Mouse (Mus musculus): ENCODE results near the gene Utrn. TPM values are rescaled to one million over a fixed set of nuclear protein-coding genes. Genes with fewer than 3 reads are reported as not detected.

Utrn gene
- polyA plus RNA-seq, 1 experiment from 2014 or later: 11.5 TPM

DNA sequence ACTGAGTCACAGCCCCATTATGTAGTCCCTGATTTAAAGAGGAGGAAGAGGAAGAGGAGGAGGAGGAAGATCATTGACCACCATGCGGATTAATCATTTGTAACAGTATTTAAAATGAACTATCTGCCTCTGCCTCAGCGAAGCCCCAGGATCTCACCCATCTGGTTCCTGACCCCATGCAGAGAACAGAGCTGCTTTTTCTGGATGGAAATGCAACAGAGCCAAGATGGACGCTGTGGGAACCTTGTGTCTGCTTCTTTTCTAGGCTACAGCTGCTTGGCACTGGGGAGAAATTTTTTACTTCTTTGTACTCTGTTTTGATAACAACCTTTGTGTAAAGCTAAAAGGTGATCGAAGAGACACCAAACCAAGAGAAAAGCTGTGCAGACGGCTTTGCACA lies 137.7 kb downstream of the Utrn start:
- Histone ChIP-seq H3K79me2 (ENCODE audit: inconsistent target) (no peaks in the 10 kb centered on the region), H3K36me3 (ENCODE audit: inconsistent target) (0 out of 2 replicates have a peak, but pooled peaks cover 8% of the 10 kb centered on the region), H3K27ac (no peak overlapping the region), H3K4me3 (ENCODE audit: inconsistent target) (no peak overlapping the region)
- 94% methylated on average over 5 of the region's 5 CpGs for WGBS (ENCODE audit: missing documents)

DNA sequence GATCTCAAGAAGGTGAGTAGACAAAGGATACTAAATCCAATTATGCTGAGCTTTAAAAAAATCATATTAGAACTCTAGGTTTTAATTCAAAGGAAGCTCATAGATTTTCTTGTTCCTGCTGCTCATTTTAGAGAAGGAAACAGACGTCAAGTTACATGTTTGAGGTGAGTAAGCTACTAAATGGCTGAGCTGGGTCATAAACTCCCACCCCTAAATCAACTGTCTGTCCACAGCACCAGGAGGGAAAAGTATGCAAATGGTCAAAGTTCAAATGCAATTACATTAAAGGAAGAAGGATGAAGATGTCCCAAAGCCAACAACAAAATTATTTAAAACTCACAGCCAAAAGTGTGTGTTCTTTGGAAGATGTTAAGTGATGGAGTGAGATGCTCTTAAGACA lies 139.5 kb downstream of the Utrn start:
- Histone ChIP-seq H3K27ac (no peak overlapping the region), H3K79me2 (ENCODE audit: inconsistent target) (no peaks in the 10 kb centered on the region), H3K4me3 (ENCODE audit: inconsistent target) (no peak overlapping the region), H3K36me3 (ENCODE audit: inconsistent target) (0 out of 2 replicates have a peak, but pooled peaks cover 15% of the 10 kb centered on the region)
- 50% methylated on average over 1 of the region's 1 CpGs for WGBS (ENCODE audit: missing documents)

DNA sequence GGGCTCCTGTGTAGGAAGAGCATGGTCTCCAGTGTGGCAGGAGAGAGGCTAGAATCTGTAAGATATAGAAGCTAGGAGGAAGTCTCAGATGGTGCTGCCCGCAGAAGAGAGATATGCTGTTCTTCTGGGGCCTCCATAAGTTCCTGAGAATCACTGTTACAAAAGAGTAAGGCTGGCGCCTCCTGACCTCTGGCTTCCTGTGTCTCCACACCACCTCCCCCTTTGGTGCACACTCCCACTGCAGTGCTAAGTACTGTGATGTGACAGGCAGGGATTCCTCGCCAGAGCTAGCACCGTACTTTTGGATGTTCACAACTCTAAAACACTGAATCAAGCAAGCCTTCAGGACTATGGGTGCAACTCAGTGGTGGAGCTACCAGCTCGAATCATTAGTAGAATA lies 140.1 kb downstream of the Utrn start:
- Histone ChIP-seq H3K4me3 (ENCODE audit: inconsistent target) (no peak overlapping the region), H3K79me2 (ENCODE audit: inconsistent target) (no peaks in the 10 kb centered on the region), H3K36me3 (ENCODE audit: inconsistent target) (0 out of 2 replicates have a peak, but pooled peaks cover 15% of the 10 kb centered on the region), H3K27ac (no peak overlapping the region)
- 57% methylated on average over 5 of the region's 5 CpGs for WGBS (ENCODE audit: missing documents)

DNA sequence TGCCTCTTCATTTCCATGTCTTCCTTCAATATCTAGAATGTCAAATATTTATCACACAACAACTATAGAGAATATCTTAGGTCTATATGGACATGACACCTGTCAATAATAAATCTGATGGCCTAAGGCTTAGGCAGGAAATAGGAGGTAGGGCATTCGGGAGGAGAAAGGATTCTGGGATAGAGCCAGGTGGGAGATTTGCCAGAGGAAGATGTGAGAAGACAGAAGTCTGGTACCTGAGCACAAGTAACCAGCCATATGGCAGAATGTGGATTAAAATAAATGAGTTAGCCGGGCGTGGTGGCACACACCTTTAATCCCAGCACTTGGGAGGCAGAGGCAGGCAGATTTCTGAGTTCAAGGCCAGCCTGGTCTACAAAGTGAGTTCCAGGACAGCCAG lies 141.3 kb downstream of the Utrn start:
- WGBS (ENCODE audit: missing documents): 100% methylated on average over 1 of the region's 3 CpGs
- Histone ChIP-seq H3K36me3 (ENCODE audit: inconsistent target) (0 out of 2 replicates have a peak, but pooled peaks cover 15% of the 10 kb centered on the region), H3K27ac (no peak overlapping the region), H3K4me3 (ENCODE audit: inconsistent target) (no peak overlapping the region), H3K79me2 (ENCODE audit: inconsistent target) (no peaks in the 10 kb centered on the region)

DNA sequence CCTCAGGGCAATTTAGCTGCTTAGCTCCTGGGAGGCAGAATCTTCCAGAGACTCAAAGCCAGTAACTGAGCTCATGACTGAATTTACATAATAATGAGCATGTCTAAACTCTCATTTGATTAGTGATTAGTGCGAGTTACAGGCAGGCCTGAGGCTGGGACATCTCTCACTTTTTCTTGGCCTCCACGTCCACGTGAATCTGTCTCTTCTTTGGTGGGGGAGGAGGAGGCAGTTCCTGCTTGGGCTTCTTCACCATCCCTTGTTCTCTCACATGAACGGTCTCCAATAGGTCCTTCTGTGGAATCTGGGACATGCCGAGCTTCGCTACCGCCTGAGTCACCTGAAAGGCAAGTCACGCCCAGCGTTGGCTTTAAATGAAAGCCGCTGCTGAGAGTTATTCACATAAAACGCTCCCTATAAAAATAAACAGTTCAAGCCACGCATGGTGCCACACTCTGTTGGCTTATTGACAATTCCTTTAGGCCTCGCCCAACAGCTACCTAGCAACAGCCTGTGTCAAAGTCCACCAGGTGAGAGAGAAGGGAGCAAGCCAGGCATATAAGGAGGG lies 143.0 kb downstream of the Utrn start:
- 95% methylated on average over 13 of the region's 13 CpGs for WGBS (ENCODE audit: missing documents)
- Histone ChIP-seq H3K79me2 (ENCODE audit: inconsistent target) (no peaks in the 10 kb centered on the region), H3K36me3 (ENCODE audit: inconsistent target) (0 out of 2 replicates have a peak, but pooled peaks cover 15% of the 10 kb centered on the region), H3K27ac (no peak overlapping the region), H3K4me3 (ENCODE audit: inconsistent target) (no peak overlapping the region)

DNA sequence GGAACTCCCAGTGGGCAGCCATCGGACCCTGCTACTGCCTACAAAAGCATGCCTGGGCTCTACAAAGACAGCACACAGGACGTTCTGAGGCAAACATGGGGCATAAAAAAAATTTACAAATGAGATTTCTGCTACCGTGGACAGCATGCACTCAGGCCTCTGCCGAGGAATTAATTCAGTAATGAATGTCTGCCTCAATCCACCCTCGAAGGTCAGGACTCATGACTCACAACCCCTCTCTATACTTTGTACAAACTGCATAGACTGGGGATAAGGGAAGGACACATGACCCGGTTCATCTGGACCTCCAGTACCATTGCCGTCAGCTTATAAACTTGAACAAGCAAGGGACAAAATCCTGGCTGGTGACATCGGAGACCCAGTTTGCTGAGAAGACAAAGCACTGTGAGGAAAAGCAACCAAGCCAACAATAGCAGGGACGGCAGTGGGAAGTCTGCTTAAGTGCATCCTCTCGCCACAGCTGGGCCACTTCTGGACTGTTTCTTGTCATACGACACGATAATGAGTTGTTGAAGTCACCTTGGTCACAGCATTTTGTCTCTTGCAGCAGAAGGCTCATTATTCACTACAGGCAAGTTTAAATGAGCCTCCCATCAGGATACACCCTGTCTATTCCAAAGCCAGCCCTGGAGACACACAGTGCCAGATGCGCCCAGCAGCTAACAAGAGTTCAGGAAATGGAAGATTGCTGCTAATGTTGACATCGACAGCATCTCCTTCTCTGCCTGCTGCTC lies 144.7 kb downstream of the Utrn start:
- 96% methylated on average over 14 of the region's 14 CpGs for WGBS (ENCODE audit: missing documents)
- no peak overlapping the region for H3K4me3 ChIP-seq (ENCODE audit: inconsistent target)
- H3K36me3 ChIP-seq (ENCODE audit: inconsistent target): peaks cover 15% of the 10 kb centered on the region; the same call in 1 of the 2 replicates
- H3K79me2 ChIP-seq (ENCODE audit: inconsistent target): no peaks in the 10 kb centered on the region
- H3K27ac ChIP-seq: no peak overlapping the region

DNA sequence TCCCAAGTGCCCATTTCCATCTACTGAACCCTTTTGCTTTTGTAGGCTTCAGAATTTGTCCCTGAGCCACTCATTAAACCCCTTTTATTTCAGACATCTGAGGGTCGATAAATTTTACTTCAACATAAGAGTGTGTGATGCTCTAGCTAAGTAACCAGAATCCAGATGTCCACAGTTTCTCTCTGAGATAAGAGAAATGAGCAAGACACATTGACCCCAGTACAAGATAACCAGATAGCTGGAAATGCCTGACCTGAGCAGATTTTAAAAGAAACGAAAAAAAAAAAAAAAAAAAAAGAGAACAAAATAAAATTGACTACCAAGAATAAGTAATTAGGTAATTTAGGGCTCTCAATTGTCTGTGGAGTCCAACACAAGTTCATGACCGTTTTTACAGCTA lies 145.9 kb downstream of the Utrn start:
- no peak overlapping the region for H3K27ac ChIP-seq
- H3K4me3 ChIP-seq (ENCODE audit: inconsistent target): no peak overlapping the region
- WGBS (ENCODE audit: missing documents): 76% methylated on average over 3 of the region's 3 CpGs
- H3K79me2 ChIP-seq (ENCODE audit: inconsistent target): no peaks in the 10 kb centered on the region
- H3K36me3 ChIP-seq (ENCODE audit: inconsistent target): peaks cover 24% of the 10 kb centered on the region; the same call in 1 of the 2 replicates

DNA sequence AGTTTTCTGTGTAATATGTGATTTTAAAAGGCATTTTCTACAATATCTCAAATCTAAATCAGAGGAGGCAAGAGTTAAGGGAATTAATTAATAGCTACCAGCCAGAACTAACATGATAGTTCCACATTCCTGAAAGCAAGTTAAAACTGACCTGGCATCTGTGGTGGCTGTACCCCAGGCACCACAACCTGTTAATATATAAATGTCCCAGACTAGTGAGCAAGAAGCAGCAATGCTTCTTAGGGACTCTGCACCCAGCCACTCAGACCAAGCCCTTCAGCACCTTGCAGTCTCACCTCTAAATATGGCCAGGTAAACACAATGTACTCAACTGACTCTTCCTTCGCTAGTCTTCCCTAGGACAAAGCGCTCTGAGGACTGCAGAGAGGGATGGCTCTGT lies 147.1 kb downstream of the Utrn start:
- H3K79me2 ChIP-seq (ENCODE audit: inconsistent target): no peaks in the 10 kb centered on the region
- peaks cover 22% of the 10 kb centered on the region; the same call in 1 of the 2 replicates for H3K36me3 ChIP-seq (ENCODE audit: inconsistent target)
- 92% methylated on average over 2 of the region's 2 CpGs for WGBS (ENCODE audit: missing documents)

DNA sequence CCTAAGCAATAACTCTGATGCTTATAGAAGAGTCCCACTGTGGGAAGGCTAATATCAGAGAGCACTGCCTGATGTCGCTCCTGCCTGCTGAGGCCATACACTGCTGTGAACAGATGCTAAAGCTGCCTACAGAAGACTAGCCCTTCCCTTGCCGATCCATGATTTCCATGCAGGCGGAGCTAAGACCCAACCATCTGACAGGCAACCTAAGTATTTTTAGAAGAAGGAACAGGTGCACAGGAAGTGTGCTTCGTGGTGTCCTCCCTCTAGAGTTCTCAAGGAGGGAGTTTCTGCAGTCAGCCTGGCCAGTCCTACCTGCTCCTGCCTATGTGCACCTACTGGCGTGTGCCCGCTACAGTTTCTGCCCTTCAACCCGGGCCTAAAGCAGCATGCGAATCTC lies 150.8 kb downstream of the Utrn start:
- Histone ChIP-seq H3K4me3 (ENCODE audit: inconsistent target) (no peak overlapping the region), H3K79me2 (ENCODE audit: inconsistent target) (no peaks in the 10 kb centered on the region), H3K36me3 (ENCODE audit: inconsistent target) (peaks cover 13% of the 10 kb centered on the region; the same call in 1 of the 2 replicates), H3K27ac (no peak overlapping the region)
- WGBS (ENCODE audit: missing documents): 83% methylated on average over 8 of the region's 8 CpGs

More for the DNA sequence above, 147.1 kb downstream of the Utrn start:
- Histone ChIP-seq H3K27ac (no peak overlapping the region), H3K4me3 (ENCODE audit: inconsistent target) (no peak overlapping the region)

DNA sequence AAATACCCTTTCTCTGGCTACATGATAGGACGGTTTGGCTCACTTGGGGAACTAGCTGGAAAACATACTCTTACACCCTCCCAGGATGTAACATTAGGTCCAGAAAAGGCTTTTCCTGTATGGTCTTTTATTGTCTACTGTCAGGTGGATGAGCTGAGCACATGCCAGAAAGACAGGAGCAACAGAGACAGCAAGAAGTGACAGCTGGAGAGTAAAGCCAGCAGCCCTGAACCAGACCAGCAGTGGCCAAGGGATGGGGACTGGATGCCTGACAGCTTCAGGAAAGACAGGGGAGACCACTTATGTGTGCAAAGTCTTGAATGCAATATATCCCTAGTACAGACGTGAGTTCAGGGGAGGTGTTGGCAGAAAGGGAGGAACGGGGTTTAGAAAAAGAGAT lies 151.8 kb downstream of the Utrn start:
- no peaks in the 10 kb centered on the region for H3K79me2 ChIP-seq (ENCODE audit: inconsistent target)
- H3K27ac ChIP-seq: no peak overlapping the region
- WGBS (ENCODE audit: missing documents): 95% methylated on average over 3 of the region's 3 CpGs
- peaks cover 23% of the 10 kb centered on the region; the same call in 1 of the 2 replicates for H3K36me3 ChIP-seq (ENCODE audit: inconsistent target)
- no peak overlapping the region for H3K4me3 ChIP-seq (ENCODE audit: inconsistent target)

DNA sequence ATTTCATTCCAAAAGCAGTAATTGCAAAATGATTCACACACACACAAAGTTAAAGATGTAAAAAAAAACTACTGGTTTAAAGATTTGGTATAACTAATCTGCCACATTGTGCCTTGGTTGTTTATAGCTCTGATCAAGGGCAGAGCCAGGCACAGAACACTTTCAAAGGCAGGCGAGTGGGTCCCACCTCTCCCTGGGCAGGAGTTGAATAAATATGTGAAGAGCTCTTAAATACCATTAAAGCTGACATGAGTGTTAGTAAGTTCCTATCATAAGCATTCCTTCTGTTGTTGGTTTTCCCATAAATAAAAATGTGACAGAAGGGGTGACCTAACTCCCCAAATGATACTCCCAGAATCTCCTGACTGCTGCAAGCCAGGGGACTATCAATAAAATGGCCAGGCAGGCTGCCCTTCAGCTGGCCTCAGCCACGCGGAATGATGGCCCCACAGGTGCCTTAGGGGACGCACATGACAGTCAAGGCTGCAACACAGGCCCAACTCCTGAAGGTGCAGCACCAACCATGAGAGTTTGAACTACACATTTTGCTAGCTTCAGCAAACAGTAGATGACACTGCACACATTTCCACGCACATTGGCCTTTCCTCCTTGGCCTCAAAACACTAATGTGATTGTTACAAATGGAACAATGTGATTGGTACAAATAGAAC lies 152.4 kb downstream of the Utrn start:
- peaks cover 23% of the 10 kb centered on the region; the same call in 1 of the 2 replicates for H3K36me3 ChIP-seq (ENCODE audit: inconsistent target)
- H3K27ac ChIP-seq: no peak overlapping the region
- WGBS (ENCODE audit: missing documents): 97% methylated on average over 5 of the region's 5 CpGs
- no peak overlapping the region for H3K4me3 ChIP-seq (ENCODE audit: inconsistent target)
- no peaks in the 10 kb centered on the region for H3K79me2 ChIP-seq (ENCODE audit: inconsistent target)

DNA sequence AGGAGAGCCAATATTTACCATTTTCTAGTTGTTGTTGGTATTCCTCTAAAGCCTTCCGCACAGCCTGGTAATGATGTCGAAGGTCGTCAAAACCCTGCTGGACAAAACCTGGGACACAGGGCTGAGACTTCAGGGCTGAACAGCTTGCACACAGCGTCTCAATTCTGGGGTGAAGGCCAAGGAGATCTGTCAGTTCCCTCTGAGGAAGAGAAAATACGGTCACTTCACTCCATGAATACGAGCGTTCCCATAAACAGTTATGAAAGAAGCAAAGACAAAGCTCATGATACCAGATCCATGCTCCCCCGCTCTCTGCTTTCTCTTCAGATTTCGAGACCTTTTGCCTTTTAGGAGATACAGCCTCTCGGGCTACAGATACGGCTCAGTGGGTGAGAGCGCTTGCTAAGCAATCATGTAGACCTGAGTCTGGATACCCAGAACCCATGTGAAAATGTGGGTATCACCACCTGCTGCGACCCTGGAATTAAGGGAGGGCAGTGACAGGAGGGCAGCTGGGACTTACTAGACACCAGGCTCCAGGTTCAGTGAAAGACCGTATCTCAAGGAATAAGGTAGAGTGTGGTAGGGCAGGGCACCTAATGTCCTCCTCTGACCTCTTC lies 155.8 kb downstream of the Utrn start:
- Histone ChIP-seq H3K4me3 (ENCODE audit: inconsistent target) (no peak overlapping the region), H3K79me2 (ENCODE audit: inconsistent target) (no peaks in the 10 kb centered on the region), H3K36me3 (ENCODE audit: inconsistent target) (peaks cover 15% of the 10 kb centered on the region; the same call in 1 of the 2 replicates), H3K27ac (no peak overlapping the region)
- 95% methylated on average over 14 of the region's 14 CpGs for WGBS (ENCODE audit: missing documents)

DNA sequence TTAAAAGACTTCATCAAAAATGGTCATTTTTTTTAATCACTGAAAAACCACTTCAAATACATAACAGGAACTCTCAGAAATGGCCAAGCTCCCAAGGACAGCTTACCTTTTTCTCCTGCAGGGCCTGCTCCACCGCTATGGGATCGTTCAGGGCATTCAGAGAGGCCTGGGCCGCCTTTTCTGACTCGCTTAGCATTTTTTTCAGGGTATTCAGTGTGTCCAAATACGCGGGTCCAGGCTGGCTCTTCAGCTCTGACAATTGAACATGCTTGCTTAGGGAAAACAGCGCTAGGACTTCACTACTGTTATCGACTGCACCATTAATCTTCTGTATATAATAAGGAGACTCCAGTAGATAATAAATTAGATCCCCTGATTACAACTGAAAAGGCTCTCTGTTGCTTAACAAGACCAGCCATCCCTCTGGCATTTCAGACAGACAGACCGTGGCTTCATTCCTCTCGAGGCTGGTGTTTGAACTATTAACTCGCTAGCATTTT lies 157.8 kb downstream of the Utrn start:
- Histone ChIP-seq H3K36me3 (ENCODE audit: inconsistent target) (peaks cover 13% of the 10 kb centered on the region; the same call in 1 of the 2 replicates), H3K4me3 (ENCODE audit: inconsistent target) (no peak overlapping the region), H3K79me2 (ENCODE audit: inconsistent target) (no peaks in the 10 kb centered on the region), H3K27ac (no peak overlapping the region)
- WGBS (ENCODE audit: missing documents): 98% methylated on average over 11 of the region's 11 CpGs

DNA sequence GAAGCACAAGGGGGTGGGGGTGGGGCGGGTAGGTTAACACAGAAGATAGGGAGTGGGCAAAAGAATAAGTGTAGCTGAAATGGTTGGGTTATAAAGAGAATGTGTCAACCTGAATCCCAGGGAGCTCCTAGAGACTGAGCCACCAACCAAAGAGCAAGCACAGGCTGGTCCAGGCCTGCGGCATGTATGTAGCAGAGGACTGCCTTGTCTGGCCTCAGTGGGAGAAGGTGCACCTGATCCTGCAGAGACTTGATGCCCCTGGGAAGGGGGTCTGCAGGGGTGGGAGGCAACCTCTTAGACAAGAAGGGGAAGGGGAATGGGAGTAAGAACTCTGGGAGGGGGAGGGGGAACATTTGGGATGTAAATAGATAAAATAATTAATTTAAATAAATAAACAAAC lies 162.6 kb downstream of the Utrn start:
- no peak overlapping the region for H3K4me3 ChIP-seq (ENCODE audit: inconsistent target)

More for the DNA sequence above, 162.6 kb downstream of the Utrn start:
- WGBS (ENCODE audit: missing documents): 94% methylated on average over 2 of the region's 2 CpGs
- Histone ChIP-seq H3K36me3 (ENCODE audit: inconsistent target) (no peaks in the 10 kb centered on the region), H3K27ac (no peak overlapping the region), H3K79me2 (ENCODE audit: inconsistent target) (no peaks in the 10 kb centered on the region)
